Mouse (Mus musculus) liver, adult 2 months (tissue): ENCODE results near the gene Fmnl3.

Experiments used
- CTCF ChIP-seq: fragments of 200-500 bp; IDR thresholded peaks from 2 replicates; pipeline ENCODE4 v1.5.1; 2011; ENCODE audit warnings: low read depth, low read length, control low read depth
- POLR2A ChIP-seq: fragments of 200-500 bp; IDR thresholded peaks from 2 replicates; pipeline ENCODE4 v1.6.1; 2011; ENCODE audit warnings: low read length, control low read depth; ENCODE audit not compliant: insufficient read depth; ENCODE audit errors: extremely low read depth

DNA sequence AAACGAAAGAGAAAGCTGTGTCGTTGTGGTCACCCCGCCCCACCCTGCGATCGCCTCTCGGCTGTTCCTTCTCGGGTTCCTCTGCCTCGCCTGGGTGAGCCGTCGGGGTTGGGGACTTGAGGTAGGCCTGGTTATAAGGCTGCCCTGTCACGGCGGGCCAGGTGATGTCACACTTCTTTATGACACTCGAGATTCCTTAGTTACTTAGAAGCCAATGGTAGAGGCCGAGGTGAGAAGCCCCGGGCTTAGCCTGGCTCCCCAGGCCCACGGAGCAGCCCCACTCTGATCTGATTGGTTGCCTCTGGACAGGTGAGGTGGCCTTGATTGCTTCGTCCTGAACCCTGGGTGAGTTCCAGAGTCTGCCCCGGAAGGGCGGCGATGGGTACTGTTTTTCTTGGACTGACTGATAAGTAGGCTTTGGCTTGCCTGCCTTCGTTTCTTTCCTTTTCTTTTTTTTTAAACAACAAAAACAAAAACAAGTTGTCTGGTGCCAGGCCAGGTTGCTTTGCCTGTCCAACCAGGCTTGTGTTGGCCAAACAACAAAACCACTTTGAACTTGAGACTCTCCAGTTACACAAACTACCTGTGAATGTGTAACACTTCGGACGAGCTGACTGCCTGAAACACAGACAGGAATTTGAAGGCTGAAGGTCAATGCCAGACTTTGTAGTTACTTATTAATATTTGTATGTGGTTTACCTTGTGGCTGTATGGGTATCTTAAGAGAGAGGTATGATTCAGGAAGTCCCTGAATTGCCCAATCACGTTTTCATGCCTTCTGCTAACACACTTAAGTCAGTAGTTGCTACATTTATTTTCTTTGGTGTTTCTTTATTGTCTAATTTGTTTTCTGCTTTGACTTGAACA, 23.3 kb upstream of the Fmnl3 start:
- TF ChIP-seq CTCF (no peak), POLR2A (0 out of 2 replicates have a peak, but pooled peaks have one; percentile 57)
